ENCODE assay signal across 9 mouse cellular contexts in genomic region chr1:120757283-120757821, GRCm38 (mm10).
DNase-seq lines count a peak whose midpoint lies in the region; ATAC-seq and TF ChIP-seq lines count a peak whose summit lies in the region.
"Had no signal": no experiment of that assay in that cellular context is flagged by ENCODE, and none has a peak within 500 bp of the region (broad histone marks: within the 10 kb centered on the region; RNA-seq: fewer than 3 reads in every experiment).

No protein-coding gene starts in this region.

- H3K4me3 ChIP-seq in heart, embryonic 12.5 days = no peak overlapping the region
- no peak overlapping the region for H3K4me3 ChIP-seq in hindbrain, embryonic 12.5 days
- H3K4me3 ChIP-seq in midbrain, embryonic 13.5 days (replicated peaks) = no peak overlapping the region

- no peak for TF ChIP-seq POLR2A in brain, embryonic 14.5 days (IDR thresholded peaks at IDR 0.05; ENCODE audit: borderline replicate concordance, extremely low read depth, insufficient read depth, insufficient read length, poor library complexity, severe bottlenecking)

- ATAC-seq in heart, embryonic 12.5 days (ENCODE audit: insufficient number of reproducible peaks, low FRiP score) = 0 out of 2 replicates have a peak, but pooled peaks have one; percentile 27
- no peak for ATAC-seq in hindbrain, embryonic 12.5 days (ENCODE audit: low FRiP score)
- ATAC-seq in midbrain, embryonic 13.5 days = no peak

- no peaks in the 10 kb centered on the region for H3K36me3 ChIP-seq in heart, embryonic 12.5 days
- H3K36me3 ChIP-seq in hindbrain, embryonic 12.5 days = no peaks in the 10 kb centered on the region
- no peaks in the 10 kb centered on the region for H3K36me3 ChIP-seq in midbrain, embryonic 13.5 days

- no peak overlapping the region for H3K9ac ChIP-seq in heart, embryonic 12.5 days
- no peak overlapping the region for H3K9ac ChIP-seq in hindbrain, embryonic 12.5 days
- no peak overlapping the region for H3K9ac ChIP-seq in midbrain, embryonic 13.5 days (replicated peaks)

- peak overlapping the region; percentile 33; the same call in 1 of the 2 replicates for H3K4me2 ChIP-seq in heart, embryonic 12.5 days
- H3K4me2 ChIP-seq in hindbrain, embryonic 12.5 days (replicated peaks) = no peak overlapping the region
- H3K4me2 ChIP-seq in midbrain, embryonic 13.5 days (replicated peaks) = no peak overlapping the region

- WGBS in heart, embryonic 12.5 days = 11% methylated on average over 9 of the region's 9 CpGs
- 61% methylated on average over 9 of the region's 9 CpGs for WGBS in hindbrain, embryonic 12.5 days
- WGBS in midbrain, embryonic 13.5 days = 53% methylated on average over 9 of the region's 9 CpGs

- no peaks in the 10 kb centered on the region for H3K27me3 ChIP-seq in heart, embryonic 12.5 days (replicated peaks)
- H3K27me3 ChIP-seq in hindbrain, embryonic 12.5 days = no peaks in the 10 kb centered on the region
- H3K27me3 ChIP-seq in midbrain, embryonic 13.5 days = no peaks in the 10 kb centered on the region

- DNase-seq in left cerebral cortex, postnatal 14 days (ENCODE audit: low spot score in 2 of 2) = peak; percentile 23 to 37
- DNase-seq in left cerebral cortex, adult 11 months (ENCODE audit: low spot score) = no peak
- DNase-seq in brain, embryonic 14.5 days (ENCODE audit: low read depth) = peak; percentile 35
- peak; percentile 31 for DNase-seq in right cerebral cortex, postnatal 14 days
- no peak for DNase-seq in thymus, postnatal 25 days

- peaks cover 25% of the 10 kb centered on the region for H3K4me1 ChIP-seq in heart, embryonic 12.5 days (replicated peaks)
- H3K4me1 ChIP-seq in hindbrain, embryonic 12.5 days = peaks cover 9% of the 10 kb centered on the region
- peaks cover 8% of the 10 kb centered on the region; the same call in 1 of the 2 replicates for H3K4me1 ChIP-seq in midbrain, embryonic 13.5 days (replicated peaks)

- intact Hi-C loops in left cerebral cortex, postnatal 14 days (cut with DNase I) = no loop called here

- TF ChIP-seq CTCF in brain, embryonic 14.5 days (IDR thresholded peaks at IDR 0.05; ENCODE audit: borderline replicate concordance, extremely low read depth, insufficient read depth, insufficient read length) = no peak

- peak overlapping the region; percentile 89 for H3K27ac ChIP-seq in heart, embryonic 12.5 days (ENCODE audit: poor library complexity, severe bottlenecking)
- H3K27ac ChIP-seq in hindbrain, embryonic 12.5 days = no peak overlapping the region
- no peak overlapping the region for H3K27ac ChIP-seq in midbrain, embryonic 13.5 days
- H3K27ac ChIP-seq: macrophage had no signal

- no peaks in the 10 kb centered on the region for H3K9me3 ChIP-seq in heart, embryonic 12.5 days (replicated peaks)
- H3K9me3 ChIP-seq in hindbrain, embryonic 12.5 days (replicated peaks) = no peaks in the 10 kb centered on the region
- no peaks in the 10 kb centered on the region; the same call in 1 of the 2 replicates for H3K9me3 ChIP-seq in midbrain, embryonic 13.5 days

Comparison
In these comparisons a context has a peak if more than half of its experiments do, and no peak if none do; other contexts are left out.
1. DNase-seq: peak in left cerebral cortex, postnatal 14 days (2 of 2), brain, embryonic 14.5 days (single experiment) and right cerebral cortex, postnatal 14 days (single experiment); none in left cerebral cortex, adult 11 months (single experiment) and thymus, postnatal 25 days (single experiment).